Mouse (Mus musculus): Measurements from ENCODE around the gene Cib4.
A peak's percentile ranks its signal among the peaks of the same experiment; 100 is the strongest.

Gene Cib4

GRCm38 (mm10) chr5:30497299-30497698 is 48.3 kb downstream of the Cib4 start:
- DNase-seq = no peak

DNA sequence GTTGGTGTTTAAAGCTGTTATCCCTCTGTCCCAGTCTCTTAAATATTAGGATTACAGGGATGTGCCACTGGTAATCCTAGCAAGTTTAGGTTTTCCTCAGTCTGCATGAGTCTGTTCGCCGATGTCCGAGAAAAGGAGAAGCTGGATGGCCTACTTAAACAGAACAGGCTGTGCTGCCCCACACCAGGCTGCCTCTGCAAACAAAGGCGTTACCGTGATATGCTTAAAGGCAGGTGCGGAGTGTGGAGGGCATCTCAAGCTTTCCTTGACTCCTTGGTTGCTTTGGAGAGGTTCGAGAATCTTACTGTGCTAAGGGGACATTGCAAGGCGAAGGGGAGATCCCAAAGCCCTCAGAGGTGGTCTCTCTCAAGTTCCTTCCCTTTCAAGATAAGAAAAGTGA is 48.8 kb downstream of the Cib4 start:
- no peak for DNase-seq

- DNase-seq = no peak
Measured at GRCm38 (mm10) chr5:30495288-30495687, 50.3 kb downstream of the Cib4 start.

DNA sequence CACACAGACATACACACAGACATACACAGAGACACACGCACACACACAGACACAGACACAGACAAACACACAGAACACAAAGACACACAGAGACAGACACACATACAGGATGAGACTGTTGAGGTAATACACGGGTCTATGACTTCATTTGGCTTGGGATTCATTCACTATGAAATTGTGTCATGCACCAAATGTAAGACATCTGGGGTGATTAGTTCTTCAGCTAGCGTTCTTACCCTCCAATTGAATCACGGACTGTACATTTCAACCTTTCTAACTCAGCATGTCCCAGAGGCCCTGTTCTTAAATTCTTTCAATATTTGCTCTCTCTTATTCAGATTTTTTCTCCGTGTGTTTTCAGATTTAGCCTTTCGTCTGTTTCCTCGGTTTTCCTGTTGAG is 51.0 kb downstream of the Cib4 start:
- no peak for DNase-seq

GRCm38 (mm10) chr5:30493723-30494122 is 51.9 kb downstream of the Cib4 start:
- DNase-seq = no peak

GRCm38 (mm10) chr5:30490845-30491244 is 54.8 kb downstream of the Cib4 start:
- DNase-seq = no peak

DNA sequence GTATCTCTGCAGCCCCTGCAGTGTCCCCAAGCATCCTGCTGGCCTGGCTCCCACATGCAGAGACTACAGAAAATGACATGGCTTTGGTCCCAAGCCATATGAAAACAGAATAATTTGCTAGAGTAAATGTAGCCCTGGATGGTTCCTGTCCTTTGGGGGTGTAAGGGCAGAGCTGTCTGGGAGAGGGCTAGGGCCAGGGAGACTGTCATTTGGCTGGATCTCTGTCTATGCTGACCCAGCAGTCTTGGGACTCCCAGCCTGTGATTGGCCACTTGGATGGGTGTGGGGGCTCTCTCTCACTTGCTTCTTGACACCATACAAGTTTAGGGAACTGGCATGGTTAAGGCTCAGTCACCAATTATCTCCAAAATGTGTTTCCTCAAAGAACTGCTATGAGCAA is 55.4 kb downstream of the Cib4 start:
- no peak for DNase-seq

- no peak for DNase-seq
Measured at GRCm38 (mm10) chr5:30485136-30485535, 60.5 kb downstream of the Cib4 start.

GRCm38 (mm10) chr5:30484591-30484990 is 61.0 kb downstream of the Cib4 start:
- no peak for DNase-seq

DNA sequence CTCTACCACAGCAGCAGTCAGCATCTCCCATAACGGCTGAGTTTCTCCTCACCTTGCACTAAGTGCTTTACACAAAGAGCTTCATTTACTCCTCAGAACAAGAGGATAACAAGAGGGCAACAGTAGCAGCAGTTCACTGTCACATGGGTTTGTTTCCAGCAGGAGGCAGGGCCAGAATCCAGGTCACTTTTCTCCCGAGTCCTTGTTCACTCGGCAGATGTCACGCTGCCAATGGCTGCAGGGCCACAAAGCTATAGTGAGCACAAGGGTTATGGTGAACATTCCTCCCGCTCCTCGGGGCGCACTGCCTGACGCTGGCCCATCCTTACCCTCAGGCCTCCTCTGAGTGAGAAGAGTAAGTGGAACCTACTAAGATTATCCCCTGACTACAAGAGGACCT is 62.1 kb downstream of the Cib4 start:
- DNase-seq = no peak

- DNase-seq = peak; percentile 72
Measured at GRCm38 (mm10) chr5:30482319-30482718, 63.3 kb downstream of the Cib4 start.

DNA sequence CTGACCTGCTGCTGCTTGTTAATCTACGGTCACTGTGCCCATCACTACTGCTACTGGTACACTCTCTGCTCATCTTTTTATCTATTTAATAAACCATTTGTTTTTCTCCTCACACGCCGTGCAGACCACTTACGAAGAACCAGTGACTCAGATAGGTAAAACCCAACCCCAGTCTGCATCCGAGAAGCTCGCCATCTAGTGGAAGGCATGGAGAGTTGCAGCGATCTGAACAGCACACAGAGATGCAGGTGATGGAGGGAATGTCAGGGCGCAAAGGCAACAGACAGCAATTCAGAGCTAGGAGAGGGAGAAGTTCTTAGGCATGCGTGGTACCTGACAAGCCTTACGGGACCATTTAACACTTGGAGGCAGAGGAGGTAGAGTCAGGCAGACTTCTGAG is 69.1 kb downstream of the Cib4 start:
- DNase-seq = no peak

- DNase-seq = no peak
Measured at GRCm38 (mm10) chr5:30472148-30472547, 73.5 kb downstream of the Cib4 start.

- no peak for DNase-seq
Measured at GRCm38 (mm10) chr5:30470454-30470853, 75.2 kb downstream of the Cib4 start.

DNA sequence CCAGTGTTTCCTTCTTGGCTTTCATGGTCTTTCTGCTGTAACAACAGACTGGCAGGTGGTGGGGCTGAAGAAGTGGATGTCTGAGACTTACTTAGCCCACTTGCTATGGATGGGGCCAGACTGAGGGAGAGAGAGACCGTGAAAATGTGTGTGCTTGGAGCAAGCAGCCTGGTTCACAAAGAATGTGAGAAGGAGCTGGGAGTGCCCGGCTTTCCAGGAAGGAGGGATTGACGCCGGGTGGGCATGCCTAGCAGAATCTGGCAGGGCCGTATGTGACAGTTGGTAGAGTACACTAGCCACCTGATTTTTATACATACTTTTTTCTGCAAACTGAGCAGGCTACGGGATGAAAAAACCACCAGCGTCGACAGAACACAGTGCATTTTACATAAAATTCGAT is 79.3 kb downstream of the Cib4 start:
- peak; percentile 42 for DNase-seq

DNA sequence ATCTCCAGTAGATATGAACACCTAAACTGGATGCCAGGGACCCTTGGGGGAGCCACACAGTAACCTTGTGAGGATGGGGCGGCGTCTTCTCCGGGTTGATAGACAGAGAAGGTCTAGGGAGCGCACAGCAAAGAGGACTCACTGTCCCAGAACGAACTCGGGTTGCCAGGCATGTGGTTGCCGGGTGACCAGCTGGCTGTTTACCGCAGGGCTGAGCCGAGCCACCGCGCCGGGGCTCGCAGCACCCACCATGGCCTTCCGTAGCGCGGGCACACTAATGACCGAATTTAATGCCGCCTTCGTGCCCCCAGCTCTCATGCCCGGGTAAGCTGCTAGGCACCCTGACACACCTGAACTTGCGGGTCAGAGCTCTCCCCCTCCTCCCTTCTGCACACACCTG is 79.8 kb downstream of the Cib4 start, which contains the start of gene 1700001C02Rik:
TSS of gene 1700001C02Rik (plus strand) at position 187 of the 400 bp plus-strand sequence.
- DNase-seq = peak; percentile 40

GRCm38 (mm10) chr5:30461821-30462220 is 83.8 kb downstream of the Cib4 start, which contains the start of gene Otof:
TSS of gene Otof (minus strand) at chr5:30461932.
- peak; percentile 77 for DNase-seq

- DNase-seq = no peak
Measured at GRCm38 (mm10) chr5:30460155-30460554, 85.5 kb downstream of the Cib4 start.

GRCm38 (mm10) chr5:30456056-30456455 is 89.6 kb downstream of the Cib4 start:
- DNase-seq = peak; percentile 47

- no peak for DNase-seq
Measured at GRCm38 (mm10) chr5:30444327-30444895, 101.2 kb downstream of the Cib4 start.

GRCm38 (mm10) chr5:30442196-30442595 is 103.4 kb downstream of the Cib4 start:
- DNase-seq = peak; percentile 35

- DNase-seq = no peak
Measured at GRCm38 (mm10) chr5:30440308-30440906, 105.2 kb downstream of the Cib4 start.

GRCm38 (mm10) chr5:30438931-30439330 is 106.7 kb downstream of the Cib4 start:
- DNase-seq = no peak
